Mouse (Mus musculus) heart, postnatal 36 days (tissue): ENCODE data around the gene March4. TPM values are rescaled to one million over a fixed set of nuclear protein-coding genes. Genes with fewer than 3 reads are reported as not detected.

ENCODE experiments used
- DNase-seq, 2 experiments: peaks; one replicate each; pipeline ENCODE4 v3.0.0; 2021 to 2022
- intact Hi-C: fragments of 180-260 bp; cut with DNase I; formaldehyde crosslinking; loops from one replicate; pipeline ENCODE4 v1.15.1; 2025
- total RNA-seq, 2 experiments: library from RNA; stranded (reverse); gene quantifications; 2 replicates each; pipeline ENCODE4 v1.2.3; 2021

Gene March4
- total RNA-seq, 2 experiments from 2014 or later = not detected

GRCm38 (mm10) chr1:72401331-72402069 is 135.2 kb downstream of the March4 start:
- intact Hi-C loops = no loop called here
- DNase-seq = no peak

GRCm38 (mm10) chr1:72400616-72401015 is 136.1 kb downstream of the March4 start:
- no peak for DNase-seq
- intact Hi-C loops = no loop called here

- intact Hi-C loops = no loop called here
- DNase-seq = no peak
These were observed 136.9 kb downstream of the March4 start for GRCm38 (mm10) chr1:72399720-72400401.

- intact Hi-C loops = no loop called here
- no peak for DNase-seq
These were observed 146.3 kb downstream of the March4 start for GRCm38 (mm10) chr1:72390420-72390819.

- DNase-seq = no peak
- intact Hi-C loops = no loop called here
These were observed 153.1 kb downstream of the March4 start for GRCm38 (mm10) chr1:72383651-72384050.

DNA sequence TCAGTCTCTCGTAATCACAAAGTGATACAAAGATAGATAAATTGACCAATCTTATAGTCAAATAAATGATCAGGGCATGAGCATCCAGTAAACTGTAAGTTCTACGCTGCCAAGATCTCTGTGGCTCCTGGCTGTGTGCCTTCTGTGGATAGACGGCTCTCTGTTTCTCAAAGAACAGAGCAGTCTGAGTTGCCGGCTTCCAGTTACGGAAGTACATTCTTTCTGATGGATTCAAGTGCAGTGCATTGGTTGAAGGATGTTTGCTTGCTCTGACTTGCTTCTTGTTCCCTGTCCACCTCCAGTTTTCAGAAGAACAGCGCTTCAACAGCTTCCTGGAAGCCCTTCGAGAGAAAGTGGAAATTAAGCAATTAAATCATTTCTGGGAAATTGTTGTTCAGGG is 153.7 kb downstream of the March4 start:
- intact Hi-C loops = no loop called here
- no peak for DNase-seq

- no peak for DNase-seq
- intact Hi-C loops = no loop called here
These were observed 156.2 kb downstream of the March4 start for GRCm38 (mm10) chr1:72380544-72380943.

DNA sequence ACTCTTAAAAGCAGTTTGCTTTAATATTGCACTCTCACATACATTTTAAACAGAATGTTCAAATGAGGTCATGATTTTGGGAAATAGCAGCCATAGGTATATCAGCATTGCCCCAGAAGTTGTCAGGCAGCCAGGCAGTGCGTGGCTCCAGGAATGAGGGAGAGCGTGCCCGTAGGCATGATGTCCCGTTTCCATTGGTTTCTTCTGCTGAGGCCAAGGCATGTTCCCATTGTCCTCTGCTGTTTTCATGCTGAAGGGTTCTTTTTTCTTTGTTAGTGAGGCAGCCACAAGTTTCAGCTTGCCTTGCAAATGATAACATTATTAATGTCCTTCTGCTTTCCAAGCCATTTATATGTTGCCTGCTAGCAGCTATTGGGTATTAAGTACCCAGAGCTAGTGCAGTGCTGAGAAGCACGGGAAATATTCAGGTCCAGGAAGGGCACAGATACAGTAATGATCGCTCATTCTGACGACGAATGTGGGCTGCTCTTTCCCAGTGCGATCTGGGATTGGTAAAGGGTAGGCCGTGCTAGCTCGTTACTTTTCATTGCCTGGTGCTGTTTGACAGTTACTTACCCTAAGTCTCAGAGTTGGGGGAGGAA is 156.9 kb downstream of the March4 start:
- intact Hi-C loops = no loop called here
- no peak for DNase-seq

DNA sequence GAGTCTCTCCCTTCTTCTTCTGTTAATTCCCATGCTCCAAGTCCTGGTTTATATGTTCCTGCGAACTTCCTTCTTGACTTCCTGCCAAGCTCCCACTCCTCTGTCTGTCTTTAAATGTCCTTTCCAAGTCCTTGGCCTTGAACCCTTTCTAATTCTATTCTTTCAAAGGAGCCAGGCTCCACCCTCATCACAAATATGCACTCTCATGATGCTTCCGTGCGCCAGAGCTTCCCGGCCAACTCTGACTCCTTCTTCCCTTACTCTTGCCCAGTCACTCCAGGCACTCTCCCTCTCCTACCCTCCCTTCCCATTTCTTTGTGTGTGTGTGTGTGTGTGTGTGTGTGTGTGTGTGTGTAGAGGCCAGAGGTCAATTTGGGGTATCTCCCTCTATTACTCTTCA is 158.6 kb downstream of the March4 start:
- DNase-seq = no peak
- intact Hi-C loops = no loop called here

Other genes with a start within 250 kb of the March4 start
- gene Xrcc5, start 229.5 kb downstream of the March4 start, total RNA-seq = 10 to 100 TPM; 13.2 to 15.2 TPM
- gene Smarcal1, start 46.3 kb upstream of the March4 start, total RNA-seq = 10 to 100 TPM; 24.2 to 26.8 TPM
- not detected for gene Ankar, start 163.6 kb upstream of the March4 start, total RNA-seq
- gene Rpl37a, start 174.4 kb upstream of the March4 start, total RNA-seq = 100 to 1,000 TPM; 587 to 604 TPM